Mouse (Mus musculus): ENCODE measurements around the gene Cma2. TPM values are rescaled to one million over a fixed set of nuclear protein-coding genes. Genes with fewer than 3 reads are reported as not detected.

Cma2 gene
- polyA plus RNA-seq (2015; fragmentation: Nextera tagmentation; extraction: Ambion mirVana): not detected in 2 replicates

DNA sequence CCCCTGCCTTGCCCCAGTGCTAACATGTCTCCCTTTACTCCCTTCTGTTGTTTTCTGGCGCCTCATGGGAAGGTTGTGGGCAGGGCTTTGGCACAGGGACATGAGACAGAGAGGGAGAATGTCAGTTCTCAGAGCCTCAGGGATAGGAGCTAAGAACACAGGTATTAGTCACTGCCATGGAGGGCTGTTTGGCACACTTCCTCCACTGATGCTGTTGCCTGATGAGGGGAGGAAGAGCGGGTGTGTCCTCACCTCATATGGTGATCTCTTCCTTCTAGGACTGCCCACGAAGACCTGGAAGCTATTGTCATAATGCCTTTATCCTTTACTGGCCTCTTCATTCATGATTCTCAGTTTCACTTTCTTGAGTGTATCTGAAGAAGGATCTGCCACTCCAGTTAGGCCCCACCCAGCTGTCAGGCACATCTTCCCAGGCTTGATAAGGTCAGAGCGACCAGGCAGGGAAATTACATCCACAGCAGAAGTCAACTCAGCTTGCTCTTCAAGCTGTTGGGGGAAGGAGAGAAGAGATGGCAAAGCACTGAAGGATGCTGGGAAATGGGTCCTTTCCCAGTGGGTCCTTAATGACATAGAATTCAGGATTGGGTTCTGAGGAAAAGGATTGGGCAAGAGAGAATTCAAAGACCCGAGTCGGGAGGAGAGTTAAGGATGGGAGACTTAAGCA, at the start of gene Cma2:
TSS of gene Cma2 (plus strand) at position 635 of the 685 bp plus-strand sequence.

GRCm38 (mm10) chr14:55944575-55944974, 6.2 kb upstream of the Cma2 start, which contains the start of gene Cma1:
Cma1 (minus strand) TSS chr14:55944675.

DNA sequence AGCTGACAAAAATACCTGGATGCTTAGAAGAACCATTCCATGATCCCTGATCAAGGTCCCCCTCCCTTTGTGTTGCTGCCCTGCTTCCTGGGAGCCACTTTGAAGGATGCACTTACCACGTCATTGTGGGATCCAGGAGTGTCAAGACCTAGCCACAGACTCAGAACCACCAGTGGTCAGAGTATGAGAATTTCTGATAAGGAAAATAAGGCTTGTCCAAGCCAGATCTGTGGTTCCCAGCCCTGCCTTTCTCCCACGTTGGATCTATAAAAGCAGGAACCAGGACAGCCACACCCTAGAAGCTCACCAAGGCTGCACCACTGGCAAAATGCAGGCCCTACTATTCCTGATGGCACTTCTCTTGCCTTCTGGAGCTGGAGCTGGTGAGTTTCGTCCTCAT, 66.9 kb downstream of the Cma2 start, which contains the start of gene Mcpt1:
TSS of gene Mcpt1 (plus strand) at position 301 of the 400 bp plus-strand sequence.

Other genes starting within 250 kb of the Cma2 start
- 0.19 and 0.46 TPM in 2 replicates for gene Tgm1, start 237.1 kb upstream of the Cma2 start, polyA plus RNA-seq (2015; fragmentation: Nextera tagmentation; extraction: Ambion mirVana)
- 51.6 and 55.1 TPM in 2 replicates for gene Rabggta, start 228.7 kb upstream of the Cma2 start, polyA plus RNA-seq (2015; fragmentation: Nextera tagmentation; extraction: Ambion mirVana)
- gene Dhrs1, start 205.3 kb upstream of the Cma2 start, polyA plus RNA-seq (2015; fragmentation: Nextera tagmentation; extraction: Ambion mirVana): 98.5 and 99.2 TPM in 2 replicates
- 18.9 and 24.6 TPM in 2 replicates for gene Nop9, start 205.3 kb upstream of the Cma2 start, polyA plus RNA-seq (2015; fragmentation: Nextera tagmentation; extraction: Ambion mirVana)
- gene Cideb, start 192.5 kb upstream of the Cma2 start, polyA plus RNA-seq (2015; fragmentation: Nextera tagmentation; extraction: Ambion mirVana): 0.57 and 0.76 TPM in 2 replicates
- 0.50 and 0.74 TPM in 2 replicates for gene Ltb4r2, start 189.6 kb upstream of the Cma2 start, polyA plus RNA-seq (2015; fragmentation: Nextera tagmentation; extraction: Ambion mirVana)
- gene Ltb4r1, start 185.0 kb upstream of the Cma2 start, polyA plus RNA-seq (2015; fragmentation: Nextera tagmentation; extraction: Ambion mirVana): 0.38 and 1.1 TPM in 2 replicates
- gene Adcy4, start 166.9 kb upstream of the Cma2 start, polyA plus RNA-seq (2015; fragmentation: Nextera tagmentation; extraction: Ambion mirVana): 2.4 and 2.6 TPM in 2 replicates
- 1.4 and 1.5 TPM in 2 replicates for gene Ripk3, start 162.1 kb upstream of the Cma2 start, polyA plus RNA-seq (2015; fragmentation: Nextera tagmentation; extraction: Ambion mirVana)
- 5.1 and 5.7 TPM in 2 replicates for gene Nfatc4, start 127.8 kb upstream of the Cma2 start, polyA plus RNA-seq (2015; fragmentation: Nextera tagmentation; extraction: Ambion mirVana)
- 5.8 and 6.7 TPM in 2 replicates for gene Nynrin, start 97.0 kb upstream of the Cma2 start, polyA plus RNA-seq (2015; fragmentation: Nextera tagmentation; extraction: Ambion mirVana)
- 0.68 and 1.0 TPM in 2 replicates for gene Cbln3, start 66.6 kb upstream of the Cma2 start, polyA plus RNA-seq (2015; fragmentation: Nextera tagmentation; extraction: Ambion mirVana)
- gene Khnyn, start 66.0 kb upstream of the Cma2 start, polyA plus RNA-seq (2015; fragmentation: Nextera tagmentation; extraction: Ambion mirVana): 6.2 and 7.5 TPM in 2 replicates
- 141 and 152 TPM in 2 replicates for gene Sdr39u1, start 50.7 kb upstream of the Cma2 start, polyA plus RNA-seq (2015; fragmentation: Nextera tagmentation; extraction: Ambion mirVana)
- gene Cma1, start 6.3 kb upstream of the Cma2 start, polyA plus RNA-seq (2015; fragmentation: Nextera tagmentation; extraction: Ambion mirVana): 0.43 and 0.57 TPM in 2 replicates
- gene Mcpt1, start 67.0 kb downstream of the Cma2 start, polyA plus RNA-seq (2015; fragmentation: Nextera tagmentation; extraction: Ambion mirVana): not detected in 2 replicates
- gene Mcpt9, start 79.5 kb downstream of the Cma2 start, polyA plus RNA-seq (2015; fragmentation: Nextera tagmentation; extraction: Ambion mirVana): not detected in 2 replicates
- gene Mcpt2, start 91.1 kb downstream of the Cma2 start, polyA plus RNA-seq (2015; fragmentation: Nextera tagmentation; extraction: Ambion mirVana): not detected in 2 replicates
- gene Mcpt4, start 111.3 kb downstream of the Cma2 start, polyA plus RNA-seq (2015; fragmentation: Nextera tagmentation; extraction: Ambion mirVana): 0.14 TPM in 1 of 2 replicates, not detected in the other
- not detected in 2 replicates for gene Mcpt8, start 134.3 kb downstream of the Cma2 start, polyA plus RNA-seq (2015; fragmentation: Nextera tagmentation; extraction: Ambion mirVana)
- gene Ctsg, start 151.6 kb downstream of the Cma2 start, polyA plus RNA-seq (2015; fragmentation: Nextera tagmentation; extraction: Ambion mirVana): not detected in 2 replicates
- not detected in 2 replicates for gene Gzme, start 169.6 kb downstream of the Cma2 start, polyA plus RNA-seq (2015; fragmentation: Nextera tagmentation; extraction: Ambion mirVana)
- gene Gzmd, start 181.6 kb downstream of the Cma2 start, polyA plus RNA-seq (2015; fragmentation: Nextera tagmentation; extraction: Ambion mirVana): not detected in 2 replicates
- not detected in 2 replicates for gene Gzmg, start 208.6 kb downstream of the Cma2 start, polyA plus RNA-seq (2015; fragmentation: Nextera tagmentation; extraction: Ambion mirVana)
- gene Gzmn, start 223.6 kb downstream of the Cma2 start, polyA plus RNA-seq (2015; fragmentation: Nextera tagmentation; extraction: Ambion mirVana): not detected in 2 replicates

Data from neural tube, postnatal 0 days (tissue).